In the genomic region with DNA sequence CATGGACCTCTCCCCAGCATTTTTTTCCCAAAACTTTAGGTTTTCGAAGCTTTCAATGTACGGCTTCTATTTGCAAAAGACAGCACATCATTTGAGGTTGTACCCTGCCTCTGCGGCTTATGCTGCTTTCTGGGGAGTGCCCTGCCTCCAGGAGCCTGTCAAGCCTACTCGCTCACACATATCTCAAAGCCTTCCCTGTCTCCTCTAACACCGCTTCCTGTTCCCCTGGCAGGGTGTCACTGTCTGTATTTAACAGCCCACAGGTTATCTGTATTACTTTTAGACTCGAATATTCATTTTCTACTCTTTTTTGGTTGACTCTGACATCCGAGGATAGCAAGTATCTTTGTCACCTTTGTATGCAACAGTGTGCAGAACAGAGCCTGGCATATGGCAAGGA, we compare ENCODE assay signal across 31 mouse cellular contexts.
A peak's percentile ranks its signal among the peaks of the same experiment; 100 is the strongest.
DNase-seq lines count a peak whose midpoint lies in the region; ATAC-seq and TF ChIP-seq lines count a peak whose summit lies in the region.
"Had no signal": no experiment of that assay in that cellular context is flagged by ENCODE, and none has a peak within 500 bp of the region (broad histone marks: within the 10 kb centered on the region; RNA-seq: fewer than 3 reads in every experiment).

No protein-coding gene starts in this region.

- no peak for DNase-seq in lung, embryonic 14.5 days
- DNase-seq in lung, postnatal 10 days, result no peak
- no peak for DNase-seq in cerebellum, adult 11-12 months
- DNase-seq: adrenal gland, postnatal 25 days; cerebellum, adult 8-10 months; cerebellum, postnatal 25 days; gastrocnemius, postnatal 14 days; heart, postnatal 10 days; kidney, adult 2 months; kidney, postnatal 4 days; left cerebral cortex, postnatal 4 days; liver, postnatal 0 days; retina, postnatal 1 day; right cerebral cortex, postnatal 14 days had no signal

- H3K4me2 ChIP-seq in heart, embryonic 11.5 days, result no peak overlapping the region
- H3K4me2 ChIP-seq in heart, embryonic 12.5 days, result no peak overlapping the region
- no peak overlapping the region for H3K4me2 ChIP-seq in lung, embryonic 14.5 days
- H3K4me2 ChIP-seq: embryonic facial prominence, embryonic 12.5 days; forebrain, embryonic 15.5 days; hindbrain, embryonic 12.5 days; intestine, embryonic 15.5 days; liver, embryonic 12.5 days; midbrain, embryonic 15.5 days; neural tube, embryonic 15.5 days had no signal

- no peaks in the 10 kb centered on the region; the same call in 1 of the 2 replicates for H3K36me3 ChIP-seq in heart, embryonic 11.5 days (ENCODE audit: control insufficient read depth, insufficient read depth, low read length)
- H3K36me3 ChIP-seq in heart, embryonic 12.5 days, result peaks cover 7% of the 10 kb centered on the region; the same call in 1 of the 2 replicates
- peaks cover 15% of the 10 kb centered on the region; the same call in 1 of the 2 replicates for H3K36me3 ChIP-seq in lung, embryonic 14.5 days (ENCODE audit: insufficient read depth)
- H3K36me3 ChIP-seq: forebrain, embryonic 10.5 days; forebrain, embryonic 15.5 days; hindbrain, embryonic 12.5 days; intestine, embryonic 15.5 days; liver, embryonic 12.5 days; midbrain, embryonic 10.5 days; midbrain, embryonic 15.5 days; neural tube, embryonic 15.5 days had no signal

- H3K27me3 ChIP-seq in heart, embryonic 11.5 days (ENCODE audit: control insufficient read depth, insufficient read depth, low read length), result no peaks in the 10 kb centered on the region
- H3K27me3 ChIP-seq in heart, embryonic 12.5 days (replicated peaks), result no peaks in the 10 kb centered on the region
- H3K27me3 ChIP-seq in lung, embryonic 14.5 days (ENCODE audit: insufficient read depth, low read length), result no peaks in the 10 kb centered on the region
- H3K27me3 ChIP-seq: embryonic facial prominence, embryonic 12.5 days; forebrain, embryonic 15.5 days; hindbrain, embryonic 12.5 days; intestine, embryonic 15.5 days; liver, embryonic 12.5 days; midbrain, embryonic 15.5 days; neural tube, embryonic 15.5 days had no signal

- H3K9me3 ChIP-seq in heart, embryonic 11.5 days (replicated peaks; ENCODE audit: control insufficient read depth, low read length), result no peaks in the 10 kb centered on the region
- H3K9me3 ChIP-seq in heart, embryonic 12.5 days (replicated peaks), result no peaks in the 10 kb centered on the region
- H3K9me3 ChIP-seq in lung, embryonic 14.5 days (ENCODE audit: low read depth, low read length), result no peaks in the 10 kb centered on the region
- H3K9me3 ChIP-seq: embryonic facial prominence, embryonic 12.5 days; forebrain, embryonic 10.5 days; forebrain, embryonic 15.5 days; hindbrain, embryonic 12.5 days; intestine, embryonic 15.5 days; liver, embryonic 12.5 days; midbrain, embryonic 10.5 days; midbrain, embryonic 15.5 days; neural tube, embryonic 15.5 days had no signal

- peaks cover 15% of the 10 kb centered on the region for H3K4me1 ChIP-seq in heart, embryonic 11.5 days (ENCODE audit: control insufficient read depth, insufficient read depth, low read length)
- peaks cover 34% of the 10 kb centered on the region for H3K4me1 ChIP-seq in heart, embryonic 12.5 days (replicated peaks)
- H3K4me1 ChIP-seq in lung, embryonic 14.5 days (ENCODE audit: insufficient read depth), result no peaks in the 10 kb centered on the region
- H3K4me1 ChIP-seq: forebrain, embryonic 15.5 days; intestine, embryonic 15.5 days; liver, embryonic 12.5 days; midbrain, embryonic 10.5 days; midbrain, embryonic 15.5 days; neural tube, embryonic 15.5 days had no signal

- H3K4me3 ChIP-seq in heart, embryonic 11.5 days (ENCODE audit: low read depth, low read length), result no peak overlapping the region
- no peak overlapping the region for H3K4me3 ChIP-seq in heart, embryonic 12.5 days
- no peak overlapping the region for H3K4me3 ChIP-seq in lung, embryonic 14.5 days (ENCODE audit: low read depth, low read length)
- H3K4me3 ChIP-seq: embryonic facial prominence, embryonic 12.5 days; forebrain, embryonic 10.5 days; forebrain, embryonic 15.5 days; hindbrain, embryonic 12.5 days; intestine, embryonic 15.5 days; liver, embryonic 12.5 days; midbrain, embryonic 10.5 days; midbrain, embryonic 15.5 days; neural tube, embryonic 15.5 days had no signal

- WGBS in heart, embryonic 11.5 days (ENCODE audit: insufficient replicate concordance), result 39% methylated on average over 7 of the region's 7 CpGs
- WGBS in heart, embryonic 12.5 days, result 35% methylated on average over 7 of the region's 7 CpGs
- 49% methylated on average over 7 of the region's 7 CpGs for WGBS in lung, embryonic 14.5 days

- no peak for ATAC-seq in heart, embryonic 11.5 days (replicated peaks; ENCODE audit: insufficient number of reproducible peaks, low FRiP score, low TSS enrichment)
- no peak for ATAC-seq in heart, embryonic 12.5 days (ENCODE audit: insufficient number of reproducible peaks, low FRiP score)
- ATAC-seq in lung, embryonic 14.5 days (ENCODE audit: insufficient read depth), result no peak
- ATAC-seq in common myeloid progenitor, adult 5-6 weeks (replicated peaks; ENCODE audit: low read depth, poor library complexity, severe bottlenecking), result 0 out of 2 replicates have a peak, but pooled peaks have one; percentile 22
- ATAC-seq in megakaryocyte progenitor cell, adult 5-6 weeks (replicated peaks; ENCODE audit: poor library complexity), result 0 out of 2 replicates have a peak, but pooled peaks have one; percentile 23
- ATAC-seq: CD4-positive, CD25-positive, alpha-beta regulatory T cell, adult 4 months; forebrain, embryonic 15.5 days; hindbrain, postnatal 0 days; intestine, embryonic 15.5 days; liver, embryonic 12.5 days; liver, postnatal 0 days; lung, postnatal 0 days; midbrain, embryonic 15.5 days had no signal

- H3K27ac ChIP-seq in heart, embryonic 11.5 days (ENCODE audit: low read depth, low read length), result peak overlapping the region; percentile 50; the same call in 1 of the 2 replicates
- H3K27ac ChIP-seq in heart, embryonic 12.5 days (ENCODE audit: poor library complexity, severe bottlenecking), result no peak overlapping the region
- H3K27ac ChIP-seq in lung, embryonic 14.5 days (ENCODE audit: low read depth), result peak overlapping the region; percentile 24; the same call in 1 of the 2 replicates
- H3K27ac ChIP-seq: embryonic facial prominence, embryonic 12.5 days; forebrain, embryonic 10.5 days; forebrain, embryonic 15.5 days; hindbrain, embryonic 12.5 days; hindbrain, postnatal 0 days; intestine, embryonic 15.5 days; liver, embryonic 12.5 days; macrophage; midbrain, embryonic 10.5 days; midbrain, embryonic 15.5 days; neural tube, embryonic 15.5 days had no signal

- no peak overlapping the region for H3K9ac ChIP-seq in heart, embryonic 11.5 days (ENCODE audit: low read depth, low read length)
- H3K9ac ChIP-seq in heart, embryonic 12.5 days, result no peak overlapping the region
- no peak overlapping the region for H3K9ac ChIP-seq in lung, embryonic 14.5 days
- H3K9ac ChIP-seq: embryonic facial prominence, embryonic 12.5 days; forebrain, embryonic 15.5 days; hindbrain, embryonic 12.5 days; intestine, embryonic 15.5 days; liver, embryonic 12.5 days; liver, postnatal 0 days; midbrain, embryonic 15.5 days; neural tube, embryonic 15.5 days had no signal

- no peak for TF ChIP-seq CTCF in lung, embryonic 14.5 days (IDR thresholded peaks at IDR 0.05; ENCODE audit: low read depth)

Comparison
In these comparisons a context has a peak if more than half of its experiments do, and no peak if none do; other contexts are left out.
1. ATAC-seq: peak in common myeloid progenitor, adult 5-6 weeks (single experiment) and megakaryocyte progenitor cell, adult 5-6 weeks (single experiment); none in heart, embryonic 11.5 days (single experiment), heart, embryonic 12.5 days (single experiment) and lung, embryonic 14.5 days (single experiment).